Mouse (Mus musculus) neural tube, embryonic 12.5 days (tissue): Measurements from ENCODE around the gene Ppp1r14d. TPM values are rescaled to one million over a fixed set of nuclear protein-coding genes. Genes with fewer than 3 reads are reported as not detected.

ENCODE experiments used
- ATAC-seq: fragments of 200-750 bp; cut with Nextera tagmentation; 2 replicates; pipeline ENCODE4 v1.8.0; 2017; ENCODE audit warnings: low read depth, mild to moderate bottlenecking, moderate TSS enrichment, moderate library complexity; ENCODE audit not compliant: low FRiP score
- H3K27ac ChIP-seq: fragments of 300-500 bp; sonication (generic); 2 replicates; pipeline ENCODE4 v1.5.1; 2016
- H3K27me3 ChIP-seq: fragments of 300-500 bp; sonication (generic); replicated peaks from 2 replicates; pipeline ENCODE4 v1.6.1; 2016; ENCODE audit warnings: mild to moderate bottlenecking
- H3K36me3 ChIP-seq: fragments of 300-500 bp; sonication (generic); 2 replicates; pipeline ENCODE4 v1.6.1; 2016; ENCODE audit warnings: mild to moderate bottlenecking
- H3K4me1 ChIP-seq: fragments of 300-500 bp; sonication (generic); 2 replicates; pipeline ENCODE4 v1.6.1; 2016
- H3K4me2 ChIP-seq: fragments of 300-500 bp; sonication (generic); replicated peaks from 2 replicates; pipeline ENCODE4 v1.6.1; 2016; ENCODE audit warnings: mild to moderate bottlenecking
- H3K4me3 ChIP-seq: fragments of 300-500 bp; sonication (generic); 2 replicates; pipeline ENCODE4 v1.5.1; 2016
- H3K9ac ChIP-seq: fragments of 300-500 bp; sonication (generic); 2 replicates; pipeline ENCODE4 v1.6.1; 2016; ENCODE audit warnings: mild to moderate bottlenecking
- H3K9me3 ChIP-seq: fragments of 300-500 bp; sonication (generic); 2 replicates; pipeline ENCODE4 v1.6.1; 2016; ENCODE audit warnings: mild to moderate bottlenecking
- WGBS: fragments of 180-500 bp; shearing (Covaris S2); methylation state at CpG from one replicate; pipeline ENCODE4 v1.1.7; 2016; 5-methylcytosine and 5-hydroxymethylcytosine counted together
- polyA plus RNA-seq: library from polyadenylated mRNA; unstranded; fragments of >200 nt; fragmentation: Nextera tagmentation; extraction: Ambion mirVana; gene quantifications from 2 replicates; pipeline ENCODE4 v1.2.1, GENCODE M21; 2016

Ppp1r14d gene
- not detected in 2 replicates for polyA plus RNA-seq

DNA sequence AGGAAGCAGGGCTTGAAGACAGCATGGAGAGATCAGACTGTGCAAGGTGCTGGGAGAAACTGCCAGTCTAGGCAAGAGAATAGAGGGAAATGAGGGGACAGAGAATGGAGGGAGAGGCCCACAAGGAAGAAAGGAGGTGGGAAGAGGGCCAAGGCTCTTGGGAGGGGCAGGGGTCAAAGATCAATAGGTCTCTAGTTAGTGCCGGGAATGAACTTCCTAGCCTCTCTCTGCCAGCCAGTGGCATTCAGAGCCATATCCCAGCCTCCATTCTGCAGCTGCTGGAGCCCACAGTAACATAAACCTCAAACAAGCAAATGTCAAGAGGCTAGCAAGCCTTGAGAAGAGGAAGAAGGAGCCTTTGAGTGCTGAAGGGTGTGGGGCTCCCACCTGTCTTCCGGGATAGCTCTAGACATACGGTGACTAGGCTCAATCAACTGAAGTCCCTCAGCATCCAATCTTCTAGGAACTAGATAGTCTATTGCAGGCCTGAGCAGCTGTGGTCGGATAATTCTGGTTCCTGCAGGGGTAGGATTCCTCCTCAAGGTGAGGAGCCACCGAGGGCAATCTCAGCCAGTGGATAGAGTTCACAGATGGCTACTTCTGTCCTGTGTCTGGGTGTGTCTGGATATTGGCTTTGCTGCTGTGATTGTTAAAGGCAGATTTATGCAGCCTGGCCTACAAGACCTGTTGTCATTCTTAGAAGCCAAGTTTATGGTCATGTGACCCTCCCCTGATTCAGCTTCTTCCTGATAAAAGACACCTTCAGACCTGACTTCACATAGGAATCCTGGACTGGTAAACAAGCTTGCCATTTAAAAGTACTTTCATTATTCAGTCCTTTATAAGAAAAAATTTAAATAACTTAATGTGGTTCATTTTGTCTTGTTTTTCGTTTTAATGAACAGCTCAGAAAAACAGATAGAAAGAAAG is at the start of gene Ppp1r14d:
Gene Ppp1r14d, minus strand, starts transcription at position 132 of the 930 bp plus-strand sequence.
- Histone ChIP-seq H3K4me1 (no peaks in the 10 kb centered on the region), H3K36me3 (no peaks in the 10 kb centered on the region), H3K4me3 (no peak within 1 kb of the TSS), H3K4me2 (no peak within 1 kb of the TSS), H3K27me3 (no peaks in the 10 kb centered on the region), H3K9ac (no peak within 1 kb of the TSS), H3K27ac (no peak within 1 kb of the TSS), H3K9me3 (no peaks in the 10 kb centered on the region)
- 71% methylated on average over 6 of the region's 6 CpGs for WGBS
- ATAC-seq = no peak

DNA sequence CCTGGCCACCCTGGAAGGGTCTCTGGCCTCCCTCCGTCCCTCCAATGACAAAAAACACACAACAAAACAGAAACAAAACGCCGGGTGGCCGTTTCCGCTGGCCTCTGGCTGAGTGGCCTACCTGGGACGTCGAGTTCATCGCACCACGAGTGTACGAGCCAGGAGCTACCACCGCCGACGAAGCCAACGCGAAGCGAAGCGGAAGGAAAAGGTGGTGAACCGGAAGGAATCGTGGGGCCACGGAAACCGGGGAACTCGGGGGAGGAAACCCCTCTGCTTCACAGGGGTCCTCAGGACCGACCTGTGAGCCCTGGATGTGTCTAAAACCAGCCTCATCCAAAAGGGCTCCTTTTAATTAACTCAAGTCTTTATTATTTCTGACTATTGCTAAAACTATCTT is 48.1 kb upstream of the Ppp1r14d start:
- Histone ChIP-seq H3K9ac (no peak overlapping the region), H3K9me3 (no peaks in the 10 kb centered on the region), H3K4me3 (no peak overlapping the region), H3K4me1 (no peaks in the 10 kb centered on the region), H3K4me2 (no peak overlapping the region), H3K27ac (no peak overlapping the region), H3K27me3 (no peaks in the 10 kb centered on the region), H3K36me3 (no peaks in the 10 kb centered on the region)
- 88% methylated on average over 23 of the region's 23 CpGs for WGBS
- no peak for ATAC-seq

DNA sequence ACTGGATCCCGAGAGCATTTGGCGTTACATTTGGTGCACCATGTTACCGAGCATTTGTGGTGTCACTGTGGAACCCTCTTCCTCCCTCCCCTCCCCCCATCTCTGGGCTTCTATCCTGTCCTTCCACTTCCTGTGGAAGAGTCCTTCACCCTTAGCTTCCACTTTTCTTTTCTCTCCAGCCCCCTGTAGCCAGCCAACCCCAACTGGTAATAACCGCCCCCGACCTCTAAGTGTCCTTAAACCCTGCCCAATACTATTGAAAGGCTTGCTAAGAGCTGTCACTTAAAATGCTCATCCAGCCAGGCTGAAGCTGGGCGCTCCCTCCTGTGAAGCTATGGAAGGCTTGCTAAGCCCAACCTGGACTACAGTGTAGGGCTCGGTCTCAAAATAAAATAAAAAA is 47.2 kb upstream of the Ppp1r14d start:
- 85% methylated on average over 7 of the region's 7 CpGs for WGBS
- H3K4me3 ChIP-seq = no peak overlapping the region
- H3K9ac ChIP-seq = no peak overlapping the region
- H3K4me2 ChIP-seq = no peak overlapping the region
- no peaks in the 10 kb centered on the region for H3K27me3 ChIP-seq
- H3K4me1 ChIP-seq = no peaks in the 10 kb centered on the region
- ATAC-seq = no peak
- no peak overlapping the region for H3K27ac ChIP-seq
- H3K9me3 ChIP-seq = no peaks in the 10 kb centered on the region
- no peaks in the 10 kb centered on the region for H3K36me3 ChIP-seq

DNA sequence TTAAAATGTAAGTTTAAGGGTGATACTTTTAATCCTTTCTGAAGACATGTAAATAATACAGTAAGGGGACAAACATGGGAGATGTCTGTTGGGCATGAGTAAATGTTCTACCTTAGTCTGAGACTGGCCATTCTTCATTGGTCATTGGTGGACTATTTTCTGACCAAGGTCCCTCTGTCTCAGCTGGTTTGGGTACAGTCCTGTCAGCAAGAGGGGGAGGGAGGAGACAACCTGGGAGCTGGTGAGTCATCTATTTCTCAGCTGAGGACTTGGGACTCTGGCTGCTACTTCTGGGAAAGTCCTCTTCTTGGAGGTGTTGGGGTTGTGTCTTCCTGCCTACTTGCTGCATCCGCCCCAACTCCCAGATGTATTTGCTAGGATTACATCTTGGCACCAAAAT is 44.4 kb upstream of the Ppp1r14d start:
- Histone ChIP-seq H3K9ac (no peak overlapping the region), H3K4me2 (no peak overlapping the region), H3K36me3 (no peaks in the 10 kb centered on the region), H3K27me3 (peaks cover 12% of the 10 kb centered on the region), H3K27ac (no peak overlapping the region), H3K9me3 (no peaks in the 10 kb centered on the region), H3K4me3 (no peak overlapping the region), H3K4me1 (0 out of 2 replicates have a peak, but pooled peaks cover 3% of the 10 kb centered on the region)
- WGBS = 82% methylated on average over 1 of the region's 1 CpGs
- ATAC-seq = no peak

DNA sequence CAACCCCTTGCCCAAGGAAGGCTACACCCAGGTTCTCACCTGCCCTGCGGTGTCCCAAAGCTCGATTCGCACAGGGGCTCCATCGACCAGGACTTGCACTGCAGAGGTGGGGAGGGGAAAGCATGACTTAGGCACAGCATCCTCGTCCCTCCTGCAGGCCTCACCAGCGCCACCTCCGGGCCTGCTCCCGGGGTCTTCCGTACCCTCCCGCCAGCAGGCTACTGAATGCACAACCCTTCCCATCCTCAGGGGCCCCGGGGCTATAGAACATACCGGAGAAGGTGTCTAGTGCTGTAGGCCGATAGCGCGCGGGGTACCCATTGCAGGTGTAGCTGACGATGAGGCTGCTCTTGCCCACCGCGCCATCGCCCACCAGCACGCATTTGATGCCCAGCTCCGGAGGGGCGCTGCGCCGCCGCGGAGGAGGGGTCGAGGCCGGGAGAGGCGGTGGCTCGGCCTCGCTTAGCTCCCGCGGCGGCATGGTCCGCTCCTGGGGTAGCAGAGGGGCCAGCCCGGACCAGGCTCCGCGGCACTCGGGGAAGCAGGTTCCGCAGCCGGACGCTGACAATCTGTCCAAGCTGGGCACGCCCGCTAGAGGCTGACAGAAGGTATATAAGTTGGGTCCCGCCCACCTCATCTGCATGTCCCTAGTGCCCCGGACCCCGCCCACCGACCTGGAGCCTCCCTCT is 41.1 kb upstream of the Ppp1r14d start, which contains the start of gene Rhov:
Gene Rhov, minus strand, starts transcription at position 630 of the 689 bp plus-strand sequence.
- H3K27me3 ChIP-seq = peaks cover 16% of the 10 kb centered on the region
- peak within 1 kb of the TSS; percentile 67 for H3K4me3 ChIP-seq
- H3K36me3 ChIP-seq = no peaks in the 10 kb centered on the region
- peak; percentile 87 for ATAC-seq
- H3K9me3 ChIP-seq = no peaks in the 10 kb centered on the region
- H3K27ac ChIP-seq = no peak within 1 kb of the TSS
- peak within 1 kb of the TSS; percentile 94 for H3K4me2 ChIP-seq
- 0 out of 2 replicates have a peak, but pooled peaks cover 3% of the 10 kb centered on the region for H3K4me1 ChIP-seq
- under 1% methylated on average over 49 of the region's 49 CpGs for WGBS
- peak within 1 kb of the TSS; percentile 64 for H3K9ac ChIP-seq

DNA sequence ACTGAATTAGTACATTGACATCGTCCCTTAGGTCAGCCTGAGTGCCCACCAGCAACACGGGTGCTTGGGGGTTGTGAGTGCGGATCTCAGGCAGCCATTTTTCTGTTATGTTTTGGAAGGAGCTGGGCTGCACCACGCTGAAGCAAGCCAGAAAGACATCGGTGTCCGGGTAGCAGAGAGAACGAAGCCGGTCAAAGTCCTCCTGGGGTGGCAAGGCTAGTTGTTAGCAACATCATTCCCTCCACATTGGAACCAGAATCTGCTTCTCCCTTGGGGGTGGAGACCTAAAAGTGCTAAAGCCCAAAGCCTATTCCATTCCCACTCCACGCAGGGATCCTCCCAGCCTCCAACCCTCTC is 40.6 kb upstream of the Ppp1r14d start:
- Histone ChIP-seq H3K4me2 (peak overlapping the region; percentile 94), H3K4me1 (0 out of 2 replicates have a peak, but pooled peaks cover 3% of the 10 kb centered on the region), H3K27me3 (peaks cover 16% of the 10 kb centered on the region), H3K36me3 (no peaks in the 10 kb centered on the region), H3K27ac (no peak overlapping the region), H3K9me3 (no peaks in the 10 kb centered on the region), H3K9ac (no peak overlapping the region), H3K4me3 (peak overlapping the region; percentile 67)
- 48% methylated on average over 9 of the region's 9 CpGs for WGBS
- no peak for ATAC-seq

DNA sequence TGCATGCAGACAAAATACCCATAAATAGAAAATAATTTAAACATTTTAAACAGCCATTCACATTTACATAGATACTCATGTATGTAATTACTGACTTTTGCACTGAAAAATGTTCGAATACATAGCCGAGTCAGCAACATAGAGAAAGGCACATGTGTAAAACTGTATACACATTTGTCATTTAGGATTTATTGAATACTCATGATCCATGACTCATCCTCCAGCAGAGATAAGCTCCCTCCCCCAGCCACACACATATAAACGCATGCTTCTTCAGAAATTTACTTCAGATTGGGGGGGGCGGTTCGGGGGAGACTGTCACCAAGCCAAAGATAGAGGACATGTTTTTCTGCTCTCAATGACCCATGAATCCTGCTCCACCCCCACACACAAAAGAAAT is 34.1 kb upstream of the Ppp1r14d start:
- ATAC-seq = no peak
- H3K4me1 ChIP-seq = no peaks in the 10 kb centered on the region
- H3K4me2 ChIP-seq = no peak overlapping the region
- H3K27me3 ChIP-seq = peaks cover 4% of the 10 kb centered on the region; the same call in 1 of the 2 replicates
- H3K27ac ChIP-seq = no peak overlapping the region
- H3K9me3 ChIP-seq = no peaks in the 10 kb centered on the region
- no peak overlapping the region for H3K9ac ChIP-seq
- H3K36me3 ChIP-seq = no peaks in the 10 kb centered on the region
- 76% methylated on average over 5 of the region's 5 CpGs for WGBS
- no peak overlapping the region for H3K4me3 ChIP-seq

DNA sequence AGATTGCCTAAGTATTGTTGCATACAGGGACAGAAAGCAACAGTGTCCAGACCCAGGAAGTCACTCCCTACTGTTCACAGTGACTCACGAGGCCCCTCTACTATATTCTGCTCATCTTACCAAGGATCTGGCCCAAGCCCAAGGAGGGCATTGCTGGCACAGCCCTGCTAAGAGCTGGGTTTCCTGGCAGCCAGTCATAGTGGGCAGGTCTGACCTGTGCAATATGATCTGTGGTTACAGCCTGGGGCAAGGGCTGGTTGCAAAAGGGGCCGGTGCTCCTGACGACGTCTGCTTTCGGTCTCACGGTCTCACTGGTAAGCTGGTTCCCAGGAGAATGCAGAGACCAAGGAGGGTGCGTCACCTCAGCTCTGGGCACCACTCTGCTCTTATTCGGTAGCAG is 33.3 kb upstream of the Ppp1r14d start:
- ATAC-seq = no peak
- no peaks in the 10 kb centered on the region for H3K4me1 ChIP-seq
- 47% methylated on average over 8 of the region's 8 CpGs for WGBS
- no peak overlapping the region for H3K4me3 ChIP-seq
- H3K9me3 ChIP-seq = no peaks in the 10 kb centered on the region
- no peak overlapping the region for H3K27ac ChIP-seq
- no peak overlapping the region for H3K4me2 ChIP-seq
- no peaks in the 10 kb centered on the region for H3K36me3 ChIP-seq
- no peaks in the 10 kb centered on the region; the same call in 1 of the 2 replicates for H3K27me3 ChIP-seq
- no peak overlapping the region for H3K9ac ChIP-seq

DNA sequence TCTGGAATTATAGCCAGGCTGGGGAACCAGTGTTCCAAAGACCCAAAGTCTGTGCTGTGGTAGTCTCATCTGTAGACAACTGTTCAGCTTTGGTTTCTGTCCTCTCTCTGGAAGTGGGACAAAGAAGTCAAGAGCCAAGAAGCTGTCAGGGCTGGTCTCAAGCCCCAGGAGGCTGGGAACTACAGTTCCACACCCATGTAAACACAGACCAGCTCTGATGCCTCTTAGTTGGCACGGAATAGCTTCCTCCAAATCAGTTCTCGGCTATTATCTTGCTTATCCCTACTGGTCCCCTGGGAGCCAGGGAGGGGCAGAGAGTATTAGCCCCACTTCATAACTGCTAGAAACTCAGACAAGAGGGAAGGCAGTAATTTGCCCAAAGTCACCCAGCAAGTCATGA is 31.6 kb upstream of the Ppp1r14d start:
- H3K4me2 ChIP-seq = no peak overlapping the region
- H3K4me1 ChIP-seq = no peaks in the 10 kb centered on the region
- H3K27me3 ChIP-seq = no peaks in the 10 kb centered on the region
- 73% methylated on average over 2 of the region's 2 CpGs for WGBS
- H3K36me3 ChIP-seq = no peaks in the 10 kb centered on the region
- no peak overlapping the region for H3K27ac ChIP-seq
- ATAC-seq = no peak
- H3K4me3 ChIP-seq = no peak overlapping the region
- no peaks in the 10 kb centered on the region for H3K9me3 ChIP-seq
- no peak overlapping the region for H3K9ac ChIP-seq

DNA sequence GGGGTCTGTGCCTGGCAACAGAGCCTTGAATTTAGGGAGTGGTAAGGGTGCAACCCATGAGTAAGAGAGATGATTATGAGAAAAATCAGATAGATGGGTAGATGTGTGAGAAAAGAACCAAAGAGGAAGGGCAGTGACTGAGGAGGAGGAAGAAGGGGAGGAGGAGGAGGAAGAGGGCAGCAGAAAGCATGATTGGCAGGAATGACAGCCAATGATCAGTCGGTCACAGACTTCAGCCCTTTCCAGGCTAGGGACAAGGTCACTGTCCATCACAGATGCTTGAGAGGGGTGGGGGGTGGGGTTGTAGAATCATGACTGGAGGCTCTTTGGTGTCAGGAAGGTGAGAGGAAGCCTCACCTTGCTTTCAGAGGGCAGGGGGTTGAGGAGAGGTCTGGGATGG is 30.8 kb upstream of the Ppp1r14d start:
- 68% methylated on average over 1 of the region's 1 CpGs for WGBS
- H3K4me1 ChIP-seq = no peaks in the 10 kb centered on the region
- no peak overlapping the region for H3K27ac ChIP-seq
- H3K4me2 ChIP-seq = no peak overlapping the region
- no peaks in the 10 kb centered on the region for H3K9me3 ChIP-seq
- no peak overlapping the region for H3K9ac ChIP-seq
- no peaks in the 10 kb centered on the region for H3K27me3 ChIP-seq
- no peaks in the 10 kb centered on the region for H3K36me3 ChIP-seq
- no peak for ATAC-seq
- no peak overlapping the region for H3K4me3 ChIP-seq

DNA sequence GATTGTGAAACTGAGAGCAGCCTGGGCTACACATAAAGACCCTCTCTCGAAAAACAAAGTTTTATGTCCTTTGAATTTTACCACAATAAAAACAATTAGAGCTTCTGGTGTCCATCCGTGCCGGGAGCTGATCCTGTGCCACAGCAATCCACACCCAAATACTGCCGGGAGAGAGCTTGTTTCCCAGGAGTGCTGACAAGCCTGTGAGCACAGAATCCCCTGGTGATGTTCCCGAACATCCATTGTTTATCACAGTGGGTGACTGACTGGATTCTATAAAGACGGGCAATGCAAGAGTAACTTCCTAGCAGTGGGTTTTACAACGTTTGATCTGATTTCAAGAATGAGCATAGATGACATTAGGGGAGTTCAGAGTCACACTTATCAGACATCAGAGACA is 25.3 kb upstream of the Ppp1r14d start:
- H3K9ac ChIP-seq = no peak overlapping the region
- H3K36me3 ChIP-seq = no peaks in the 10 kb centered on the region
- H3K4me2 ChIP-seq = no peak overlapping the region
- ATAC-seq = no peak
- no peaks in the 10 kb centered on the region for H3K4me1 ChIP-seq
- no peaks in the 10 kb centered on the region for H3K9me3 ChIP-seq
- no peak overlapping the region for H3K4me3 ChIP-seq
- WGBS = 11% methylated on average over 7 of the region's 7 CpGs
- 0 out of 2 replicates have a peak, but pooled peaks cover 3% of the 10 kb centered on the region for H3K27me3 ChIP-seq
- no peak overlapping the region for H3K27ac ChIP-seq

DNA sequence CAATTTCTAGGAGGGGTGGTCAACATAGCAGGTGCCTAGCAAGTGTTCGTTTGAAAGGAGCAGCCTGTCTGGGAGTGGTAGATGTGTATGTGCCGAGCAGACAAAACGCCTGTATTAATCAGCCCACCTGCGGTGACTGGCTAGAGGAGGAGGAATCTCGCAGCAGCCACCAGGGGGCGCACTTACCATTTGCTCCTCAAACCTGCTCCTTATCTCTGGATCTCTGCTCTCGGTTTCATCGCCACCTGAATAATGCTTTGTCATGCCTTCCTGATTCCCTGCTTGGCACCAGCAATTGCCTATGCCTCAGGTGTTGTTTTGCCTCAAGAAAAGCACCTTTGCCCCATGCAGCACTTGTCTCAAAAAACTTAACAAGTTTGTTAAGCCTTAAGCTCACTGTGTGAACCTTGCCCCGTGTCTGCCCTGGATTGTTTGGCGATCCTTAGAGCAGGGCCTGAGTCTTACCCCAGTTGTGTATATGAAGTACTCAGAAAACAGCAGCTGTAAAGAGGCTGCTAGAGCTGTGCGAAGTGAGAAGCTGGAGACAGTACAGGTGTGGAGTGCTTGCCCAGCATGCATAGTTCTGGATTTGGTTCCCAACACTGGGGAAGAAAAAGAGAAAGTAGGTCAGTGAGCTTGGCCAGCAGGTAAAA is 21.2 kb upstream of the Ppp1r14d start:
- Histone ChIP-seq H3K27me3 (0 out of 2 replicates have a peak, but pooled peaks cover 4% of the 10 kb centered on the region), H3K9me3 (no peaks in the 10 kb centered on the region), H3K9ac (no peak overlapping the region), H3K4me2 (peak overlapping the region; percentile 36; the same call in 1 of the 2 replicates), H3K4me3 (no peak overlapping the region), H3K36me3 (no peaks in the 10 kb centered on the region), H3K4me1 (no peaks in the 10 kb centered on the region), H3K27ac (no peak overlapping the region)
- 16% methylated on average over 11 of the region's 11 CpGs for WGBS
- peak; percentile 65; the same call in 1 of the 2 replicates for ATAC-seq
